Mouse (Mus musculus) A20 (cell line): ENCODE results near the gene Tenm2.

ENCODE experiments used
- DNase-seq: peaks from one replicate; pipeline ENCODE4 v3.0.0-alpha.2; 2011; ENCODE audit warnings: low read depth, low spot score

Tenm2 gene

GRCm38 (mm10) chr11:37235914-37236600 is at the start of gene Tenm2:
Tenm2 (minus strand) TSS chr11:37235964.
- no peak for DNase-seq

- no peak for DNase-seq
Observed at GRCm38 (mm10) chr11:37285186-37285585, 49.4 kb upstream of the Tenm2 start.

- no peak for DNase-seq
Observed at GRCm38 (mm10) chr11:37248796-37249195, 13.0 kb upstream of the Tenm2 start.

- DNase-seq, result no peak
Observed at GRCm38 (mm10) chr11:37237096-37237725, 1.4 kb upstream of the Tenm2 start.

- DNase-seq, result no peak
Observed at GRCm38 (mm10) chr11:37236601-37237083, 878 bp upstream of the Tenm2 start.

GRCm38 (mm10) chr11:37235021-37235795 is 556 bp downstream of the Tenm2 start:
- DNase-seq, result no peak

GRCm38 (mm10) chr11:37227404-37227803 is 8.4 kb downstream of the Tenm2 start:
- DNase-seq, result no peak

GRCm38 (mm10) chr11:37226943-37227342 is 8.8 kb downstream of the Tenm2 start:
- DNase-seq, result no peak

GRCm38 (mm10) chr11:37222737-37223136 is 13.0 kb downstream of the Tenm2 start:
- DNase-seq, result no peak

GRCm38 (mm10) chr11:37222056-37222455 is 13.7 kb downstream of the Tenm2 start:
- no peak for DNase-seq

GRCm38 (mm10) chr11:37220921-37221320 is 14.8 kb downstream of the Tenm2 start:
- DNase-seq, result no peak

GRCm38 (mm10) chr11:37186132-37186531 is 49.6 kb downstream of the Tenm2 start:
- DNase-seq, result peak; percentile 5

- DNase-seq, result no peak
Observed at GRCm38 (mm10) chr11:37177426-37177825, 58.3 kb downstream of the Tenm2 start.

- no peak for DNase-seq
Observed at GRCm38 (mm10) chr11:37153933-37154880, 81.6 kb downstream of the Tenm2 start.

- DNase-seq, result no peak
Observed at GRCm38 (mm10) chr11:37153382-37153781, 82.4 kb downstream of the Tenm2 start.

- peak; percentile 4 for DNase-seq
Observed at GRCm38 (mm10) chr11:37150011-37150410, 85.8 kb downstream of the Tenm2 start.

- DNase-seq, result no peak
Observed at GRCm38 (mm10) chr11:37143996-37144395, 91.8 kb downstream of the Tenm2 start.

GRCm38 (mm10) chr11:37143478-37143877 is 92.3 kb downstream of the Tenm2 start:
- no peak for DNase-seq

- no peak for DNase-seq
Observed at GRCm38 (mm10) chr11:37128893-37129292, 106.9 kb downstream of the Tenm2 start.

- no peak for DNase-seq
Observed at GRCm38 (mm10) chr11:37118058-37118457, 117.7 kb downstream of the Tenm2 start.

GRCm38 (mm10) chr11:37115188-37115587 is 120.6 kb downstream of the Tenm2 start:
- DNase-seq, result no peak
